Mouse (Mus musculus) bone marrow, adult 2 months (tissue): ENCODE measurements at regions not wholly inside any gene's neighbourhood (a gene's known extent, or its start where the extent isn't known, plus 50 kb on each side); places are given as distances from the start of the nearest gene placed in this dataset.

Experiments used
- CTCF ChIP-seq: fragments of 200-500 bp; IDR thresholded peaks from 2 replicates; pipeline ENCODE4 v1.5.1; 2011; ENCODE audit warnings: low read length, control low read depth; ENCODE audit not compliant: control insufficient read depth, insufficient read depth
- POLR2A ChIP-seq: fragments of 200-500 bp; IDR thresholded peaks from 2 replicates; pipeline ENCODE4 v1.6.1; 2011; ENCODE audit warnings: low read depth, mild to moderate bottlenecking, control low read depth, low read length, borderline replicate concordance; ENCODE audit not compliant: control insufficient read depth

GRCm38 (mm10) chr1:137620672-137621071 lies 554.8 kb downstream of the Ptprc start:
- TF ChIP-seq POLR2A (no peak), CTCF (no peak)
